Mouse (Mus musculus) telencephalon, adult 2 months (tissue): ENCODE measurements at regions not wholly inside any gene's neighbourhood (a gene's known extent, or its start where the extent isn't known, plus 50 kb on each side); places are given as distances from the start of the nearest gene placed in this dataset.

ENCODE experiments used
- DNase-seq: peaks from one replicate; pipeline ENCODE4 v3.0.0-alpha.2; 2011; ENCODE audit warnings: low read depth, low spot score

- no peak for DNase-seq
Measured at GRCm38 (mm10) chr3:147976069-147976468, 1014.3 kb downstream of the Adgrl2 start.

- no peak for DNase-seq
Measured at GRCm38 (mm10) chr3:147975500-147975899, 1014.9 kb downstream of the Adgrl2 start.

DNA sequence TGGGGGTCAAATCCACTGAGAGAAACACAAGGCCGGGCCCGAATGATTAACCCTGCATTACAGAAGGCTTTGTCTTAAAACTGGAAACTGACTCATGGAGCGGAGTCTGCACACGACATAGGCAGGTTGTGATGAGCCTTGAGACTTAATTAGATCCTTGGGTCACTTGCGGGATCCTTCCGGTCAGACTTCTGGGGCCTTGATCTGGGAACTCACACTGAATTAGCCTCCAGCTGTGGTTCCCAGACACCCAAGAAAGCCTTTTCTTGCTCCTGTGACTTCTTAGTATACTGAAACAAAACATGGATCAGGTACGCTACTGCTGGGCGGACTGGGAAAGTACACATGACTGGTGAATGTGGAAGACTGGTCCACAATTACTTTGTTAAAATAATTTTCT lies 1015.8 kb downstream of the Adgrl2 start:
- no peak for DNase-seq

GRCm38 (mm10) chr3:147968271-147968670 lies 1022.1 kb downstream of the Adgrl2 start:
- no peak for DNase-seq

GRCm38 (mm10) chr3:147967866-147968265 lies 1022.5 kb downstream of the Adgrl2 start:
- no peak for DNase-seq

- no peak for DNase-seq
Measured at GRCm38 (mm10) chr3:147967261-147967660, 1023.1 kb downstream of the Adgrl2 start.

- DNase-seq, result no peak
Measured at GRCm38 (mm10) chr3:147966827-147967226, 1023.5 kb downstream of the Adgrl2 start.

DNA sequence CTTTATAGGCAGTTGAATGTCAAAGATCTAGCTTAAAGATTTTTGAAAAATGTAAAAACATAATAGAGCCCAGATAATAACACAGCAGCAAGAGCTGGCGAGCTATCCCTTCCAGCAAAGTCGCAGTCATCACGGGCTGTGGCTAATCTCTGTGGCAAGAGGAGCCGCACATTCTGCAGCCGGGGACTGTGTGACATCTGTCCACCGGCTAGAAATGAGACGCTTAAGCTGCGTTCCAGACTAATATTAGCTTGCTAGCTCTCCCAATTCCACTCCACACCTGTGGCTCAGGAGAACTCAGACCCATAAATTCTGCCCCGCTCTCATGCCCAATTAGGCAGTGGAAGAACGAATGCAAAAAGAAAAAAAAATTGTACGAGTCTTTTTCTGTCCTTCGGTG lies 1024.0 kb downstream of the Adgrl2 start:
- DNase-seq, result no peak

GRCm38 (mm10) chr3:147963698-147964476 lies 1026.5 kb downstream of the Adgrl2 start:
- no peak for DNase-seq

- DNase-seq, result no peak
Measured at GRCm38 (mm10) chr3:147948041-147948592, 1042.2 kb downstream of the Adgrl2 start.

GRCm38 (mm10) chr3:147943314-147943713 lies 1047.0 kb downstream of the Adgrl2 start:
- no peak for DNase-seq

DNA sequence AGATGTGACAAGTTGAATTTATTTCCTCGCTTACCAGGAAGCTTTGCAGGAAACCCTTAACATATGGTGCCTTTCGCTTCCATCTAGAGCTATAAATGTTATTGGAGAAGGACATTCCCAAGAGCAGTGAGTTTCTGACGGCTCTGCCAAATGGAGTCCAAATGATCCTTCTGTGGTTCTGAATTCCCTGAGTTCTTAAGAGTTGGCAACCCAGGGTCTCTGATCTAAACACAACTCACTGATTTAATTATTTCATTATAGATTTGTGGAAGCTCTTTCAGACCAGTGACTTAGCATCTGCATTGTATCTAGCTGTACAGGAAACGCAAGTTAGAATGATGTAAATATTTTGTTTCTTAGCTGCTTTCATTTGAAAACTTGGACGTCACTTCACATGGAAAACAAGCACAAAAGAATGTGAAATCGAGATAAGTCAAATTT lies 1059.5 kb downstream of the Adgrl2 start:
- DNase-seq, result peak; percentile 46

GRCm38 (mm10) chr3:147920181-147920580 lies 1068.0 kb downstream of the Ttll7 start:
- DNase-seq, result no peak

DNA sequence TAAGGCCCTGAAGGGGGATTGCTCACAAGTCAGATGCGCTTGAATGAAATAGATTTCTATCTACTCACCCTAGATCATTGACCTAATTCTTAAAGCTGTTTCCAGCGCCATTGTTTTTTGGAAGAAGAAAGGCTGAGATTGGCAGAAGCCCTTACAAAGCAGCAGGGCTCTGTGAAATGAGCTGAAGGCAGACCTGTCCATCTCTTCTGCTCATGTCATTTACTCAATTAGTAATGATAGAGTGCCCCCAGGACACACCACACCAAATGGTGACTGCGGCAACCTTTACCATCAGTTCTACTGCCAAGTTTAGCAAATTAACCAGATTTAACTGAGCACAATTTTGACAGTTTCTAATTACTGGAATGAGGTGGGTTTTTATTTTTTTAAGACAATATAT lies 1067.5 kb downstream of the Ttll7 start:
- no peak for DNase-seq

DNA sequence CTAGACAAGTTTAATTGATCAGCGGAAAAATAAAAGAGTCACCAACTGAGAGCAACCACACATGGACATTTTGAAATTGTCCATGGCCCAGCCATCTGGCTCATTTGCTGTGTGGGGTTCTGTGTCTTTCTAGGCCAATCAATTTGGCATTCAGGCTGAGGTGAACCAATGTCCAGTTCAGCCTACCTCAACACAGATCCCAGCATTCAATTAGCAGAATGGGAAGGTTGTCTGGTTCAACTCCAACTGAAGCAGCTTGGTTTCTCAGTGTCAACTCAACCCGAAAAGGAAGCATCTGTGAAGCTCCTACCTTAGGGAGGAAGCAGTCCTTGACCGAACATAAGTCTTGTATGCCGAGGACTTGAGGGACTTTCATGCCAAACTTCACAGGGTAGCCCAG lies 1067.0 kb downstream of the Ttll7 start:
- no peak for DNase-seq

DNA sequence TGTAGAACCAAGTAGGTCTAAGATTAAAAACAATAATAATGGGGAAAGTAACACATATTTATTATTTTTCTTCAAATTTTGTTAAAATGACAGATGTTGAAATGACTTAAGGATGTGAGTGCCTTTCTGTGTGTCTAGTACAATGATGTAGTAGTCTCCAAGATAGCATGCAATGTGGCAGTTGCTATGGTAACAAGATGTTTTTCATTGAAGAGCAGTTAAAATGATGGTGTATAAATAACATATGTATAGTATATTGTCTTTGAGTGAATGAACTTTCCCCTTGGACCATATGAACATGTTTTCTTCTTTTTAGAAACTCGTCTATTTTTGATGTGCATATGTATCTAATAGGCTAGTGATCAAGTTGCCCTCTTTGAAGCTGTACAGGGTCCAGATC lies 1044.6 kb downstream of the Ttll7 start:
- no peak for DNase-seq

DNA sequence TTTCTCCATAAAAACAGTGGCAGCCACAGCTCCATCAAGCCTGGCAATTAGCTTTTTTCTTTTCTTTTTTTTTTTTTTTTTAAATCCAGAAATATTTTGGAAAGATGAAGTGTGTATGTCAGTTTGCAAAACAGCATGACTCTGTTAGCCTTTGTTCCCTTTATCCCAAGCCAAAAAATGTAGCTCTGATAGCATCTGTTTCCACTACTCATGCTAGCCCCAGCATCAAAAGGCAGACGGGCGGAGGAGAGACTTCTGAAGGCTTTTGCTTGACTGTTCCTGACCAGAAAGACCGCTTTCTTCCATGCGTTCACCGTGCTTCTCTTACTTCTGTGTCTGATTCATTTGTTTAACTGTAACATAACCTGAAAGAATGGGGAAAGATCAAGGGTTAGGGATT lies 1039.5 kb downstream of the Ttll7 start:
- no peak for DNase-seq

DNA sequence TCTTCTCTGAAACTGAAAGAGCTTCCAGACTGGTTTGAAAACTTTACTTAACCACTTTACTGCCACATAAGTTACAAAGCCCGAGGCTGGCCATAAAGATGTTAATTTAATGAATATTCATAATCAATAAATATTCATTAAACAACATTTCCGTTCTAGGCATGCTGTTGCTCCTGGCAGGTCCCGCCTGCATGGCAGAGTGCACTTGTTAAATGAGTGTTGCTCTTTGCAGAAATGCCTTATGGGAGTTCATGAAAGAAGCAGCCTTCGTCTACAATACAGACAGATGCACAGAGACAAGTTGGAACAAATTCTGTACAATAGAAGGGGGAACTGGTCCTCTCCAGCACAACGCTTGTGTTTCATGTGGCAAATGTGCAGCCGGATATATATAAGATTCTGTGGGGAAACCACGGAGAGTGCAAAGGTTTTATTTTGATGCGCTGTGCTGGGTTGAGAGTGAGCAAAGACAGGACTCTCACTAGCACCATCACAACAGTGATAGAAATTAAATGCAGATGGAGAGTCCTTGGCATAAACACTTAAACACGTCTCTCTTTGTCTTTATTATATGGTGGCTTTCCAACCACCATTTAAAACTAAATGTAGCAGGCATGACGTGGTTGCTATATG lies 1034.2 kb downstream of the Ttll7 start:
- no peak for DNase-seq

DNA sequence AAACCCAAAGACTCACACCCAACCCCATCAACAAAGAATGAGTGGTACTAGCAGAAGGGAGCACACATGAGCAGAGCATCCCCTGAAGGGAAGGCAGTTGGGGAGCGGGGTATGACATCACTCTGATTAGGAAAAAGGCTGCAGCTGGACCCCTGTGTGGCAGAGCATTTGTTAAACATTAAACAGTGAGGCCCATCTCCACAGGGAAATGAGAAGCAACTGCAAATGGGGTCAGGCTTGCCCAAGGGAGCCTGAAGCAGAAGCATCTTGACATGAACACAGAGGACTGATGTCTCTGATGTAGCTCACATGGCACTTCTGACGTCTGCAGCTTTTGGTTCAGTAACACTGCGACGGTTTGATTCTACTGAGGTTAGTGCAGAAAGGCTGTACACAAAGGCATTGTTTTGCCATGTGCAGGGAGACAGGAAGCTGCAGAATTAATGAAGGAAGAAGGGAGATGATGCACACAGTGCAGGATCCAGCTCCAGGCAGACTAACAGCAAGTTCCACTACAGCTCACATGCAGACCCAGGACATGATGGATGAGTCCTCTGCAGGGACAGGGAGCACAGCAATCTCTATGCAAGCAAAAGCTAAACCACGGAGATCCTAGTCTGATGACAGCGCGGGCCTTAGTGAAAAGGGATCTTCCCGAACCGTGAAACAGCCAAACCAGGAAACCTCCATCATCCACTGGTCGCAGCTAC lies 1030.9 kb downstream of the Ttll7 start:
- DNase-seq, result no peak

- no peak for DNase-seq
Measured at GRCm38 (mm10) chr3:147878690-147879089, 1026.5 kb downstream of the Ttll7 start.

GRCm38 (mm10) chr3:147868281-147868680 lies 1016.1 kb downstream of the Ttll7 start:
- DNase-seq, result no peak

- no peak for DNase-seq
Measured at GRCm38 (mm10) chr3:147853346-147853745, 1001.2 kb downstream of the Ttll7 start.
